In the genomic region with DNA sequence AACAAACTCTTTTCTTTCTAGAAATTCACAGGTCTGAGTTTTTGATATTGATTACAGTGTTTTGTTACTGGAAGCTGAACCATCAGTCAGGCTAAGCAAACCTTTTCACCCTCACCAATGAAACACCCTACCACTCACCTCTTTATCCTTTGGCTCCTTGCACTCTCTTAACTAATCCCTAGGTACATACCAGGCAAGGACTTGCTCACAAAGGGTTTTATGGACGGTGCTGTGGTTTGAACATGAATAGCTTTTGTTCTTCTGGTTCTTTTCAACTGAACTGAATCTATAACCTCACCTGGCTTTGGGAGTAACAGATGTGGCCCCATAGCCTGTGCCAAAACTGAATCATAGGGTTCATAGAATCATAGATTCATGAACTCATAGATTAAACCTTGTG, we compare ENCODE assay signal across 26 mouse cellular contexts.
"Had no signal": no experiment of that assay in that cellular context is flagged by ENCODE, and none has a peak within 500 bp of the region (broad histone marks: within the 10 kb centered on the region; RNA-seq: fewer than 3 reads in every experiment).

No protein-coding gene starts in this region.

- H3K4me2 ChIP-seq: heart, embryonic 12.5 days; hindbrain, embryonic 12.5 days; hindbrain, embryonic 14.5 days; intestine, embryonic 15.5 days; kidney, embryonic 15.5 days; limb, embryonic 12.5 days had no signal

- H3K27me3 ChIP-seq: heart, embryonic 12.5 days; hindbrain, embryonic 12.5 days; intestine, embryonic 15.5 days; kidney, embryonic 15.5 days; limb, embryonic 12.5 days had no signal

- H3K4me3 ChIP-seq: gastrocnemius, adult 2 months; heart, embryonic 10.5 days; heart, embryonic 12.5 days; hindbrain, embryonic 10.5 days; hindbrain, embryonic 12.5 days; intestine, embryonic 15.5 days; kidney, embryonic 15.5 days; limb, embryonic 10.5 days; limb, embryonic 12.5 days had no signal

- H3K27ac ChIP-seq: gastrocnemius, adult 2 months; heart, embryonic 10.5 days; hindbrain, embryonic 10.5 days; hindbrain, embryonic 12.5 days; hindbrain, embryonic 14.5 days; intestine, embryonic 15.5 days; kidney, embryonic 15.5 days; kidney, postnatal 0 days; limb, embryonic 10.5 days; limb, embryonic 12.5 days had no signal

- ATAC-seq: hindbrain, embryonic 16.5 days; inflammation-experienced regulatory T-cells, adult 6 months; intestine, embryonic 15.5 days; intestine, postnatal 0 days had no signal

- H3K36me3 ChIP-seq: heart, embryonic 10.5 days; heart, embryonic 12.5 days; hindbrain, embryonic 10.5 days; hindbrain, embryonic 12.5 days; intestine, embryonic 15.5 days; limb, embryonic 10.5 days; limb, embryonic 12.5 days had no signal

- H3K9me3 ChIP-seq: heart, embryonic 10.5 days; heart, embryonic 12.5 days; hindbrain, embryonic 10.5 days; hindbrain, embryonic 12.5 days; intestine, embryonic 15.5 days; kidney, embryonic 15.5 days; limb, embryonic 10.5 days; limb, embryonic 12.5 days had no signal

- H3K4me1 ChIP-seq: hindbrain, embryonic 12.5 days; intestine, embryonic 15.5 days had no signal

- DNase-seq: gastrocnemius, adult 2 months; gastrocnemius, postnatal 10 days; gastrocnemius, postnatal 25 days; heart, adult 18-20 months; heart, postnatal 10 days; heart, postnatal 4 days; kidney, adult 18-20 months; kidney, adult 8-10 months; kidney, postnatal 14 days; kidney, postnatal 36 days; layer of hippocampus, adult 9-11 months; layer of hippocampus, postnatal 36 days; liver had no signal

- H3K9ac ChIP-seq: heart, embryonic 12.5 days; hindbrain, embryonic 12.5 days; hindbrain, embryonic 14.5 days; intestine, embryonic 15.5 days; kidney, embryonic 15.5 days; limb, embryonic 12.5 days had no signal
